Mouse (Mus musculus): ENCODE measurements around the gene Uqcc2. TPM values are rescaled to one million over a fixed set of nuclear protein-coding genes. Genes with fewer than 3 reads are reported as not detected.
A peak's percentile ranks its signal among the peaks of the same experiment; 100 is the strongest.

Uqcc2 gene
- total and polyA plus RNA-seq, 3 experiments = 176 to 329 TPM; not detected in 1

DNA sequence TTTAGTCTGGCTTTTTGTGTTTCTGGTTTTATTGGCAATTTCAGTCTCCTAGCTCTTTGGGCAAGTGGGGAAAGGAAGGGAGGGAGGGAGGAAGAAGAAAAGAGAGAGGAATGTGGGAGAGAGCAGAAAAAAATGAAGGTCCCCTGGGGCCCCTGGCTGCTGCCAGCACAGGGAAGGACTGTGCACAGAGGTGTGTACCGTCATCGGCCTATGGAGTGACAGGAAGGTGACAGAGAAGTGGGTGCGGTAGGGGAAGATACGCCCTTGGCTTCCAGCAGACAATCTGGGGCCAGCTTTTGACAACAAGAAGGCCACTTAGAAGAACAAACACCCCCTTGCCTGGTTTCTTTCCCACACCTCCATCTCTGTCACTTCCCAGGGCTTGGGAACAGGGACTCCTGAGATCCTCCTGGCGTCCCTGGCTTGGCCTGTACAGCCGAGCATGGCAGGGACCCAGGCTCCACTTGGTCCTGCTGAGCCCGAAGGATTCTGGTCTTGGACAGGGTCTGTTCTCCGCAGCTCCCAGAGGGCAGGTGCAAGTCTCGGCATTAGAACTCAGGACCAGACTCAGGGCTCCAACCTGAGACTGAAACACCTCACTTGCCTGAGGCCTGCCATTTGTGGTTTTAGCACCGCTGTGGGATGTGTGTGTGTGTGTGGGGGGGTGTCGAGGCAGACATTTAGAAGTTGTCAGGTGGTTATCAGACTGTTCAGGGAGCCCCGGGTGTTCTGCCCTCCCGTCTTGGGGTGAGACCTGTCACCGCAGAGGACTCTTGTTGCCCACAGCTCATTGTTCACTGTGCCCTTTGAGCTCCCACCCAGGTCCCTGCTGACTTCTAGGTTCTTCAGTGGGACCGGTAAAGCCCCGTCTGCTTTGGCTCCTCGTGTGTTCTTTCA is 58.6 kb downstream of the Uqcc2 start:
- H3K9ac ChIP-seq (ENCODE audit: control insufficient read depth, low read depth, low read length, poor library complexity, severe bottlenecking) = no peak overlapping the region
- no peak overlapping the region for H3K27ac ChIP-seq (ENCODE audit: control insufficient read depth, low read depth, low read length)
- no peak overlapping the region for H3K4me3 ChIP-seq (ENCODE audit: control insufficient read depth in 1 of 2, insufficient read depth in 1 of 2, low read depth in 2 of 2, low read length in 2 of 2)
- H3K9me3 ChIP-seq (replicated peaks; ENCODE audit: insufficient read depth, low read length) = no peaks in the 10 kb centered on the region
- no peaks in the 10 kb centered on the region for H3K79me2 ChIP-seq (ENCODE audit: control insufficient read depth, insufficient read depth, low read length, poor library complexity)
- no peaks in the 10 kb centered on the region; a peak in 1 of 4 replicates for H3K27me3 ChIP-seq (ENCODE audit: control insufficient read depth in 1 of 2, insufficient read depth in 2 of 2, low read length in 2 of 2)
- no peaks in the 10 kb centered on the region for H3K4me1 ChIP-seq (ENCODE audit: control insufficient read depth in 1 of 2, insufficient read depth in 2 of 2, low read length in 2 of 2)
- DNase-seq (ENCODE audit: low read depth, low spot score) = no peak
- no peak for TF ChIP-seq POLR2AphosphoS2 (IDR thresholded peaks at IDR 0.05; ENCODE audit: low read length)
- TF ChIP-seq MEF2A (IDR thresholded peaks at IDR 0.05; ENCODE audit: extremely low read depth, insufficient replicate concordance, low read depth, low read length, poor library complexity, severe bottlenecking) = no peak
- no peak for TF ChIP-seq GATA1 (IDR thresholded peaks at IDR 0.05; ENCODE audit: low read depth, low read length)
- H3K36me3 ChIP-seq (ENCODE audit: control insufficient read depth in 1 of 2, insufficient read depth in 2 of 2, low read length in 2 of 2) = no peaks in the 10 kb centered on the region

DNA sequence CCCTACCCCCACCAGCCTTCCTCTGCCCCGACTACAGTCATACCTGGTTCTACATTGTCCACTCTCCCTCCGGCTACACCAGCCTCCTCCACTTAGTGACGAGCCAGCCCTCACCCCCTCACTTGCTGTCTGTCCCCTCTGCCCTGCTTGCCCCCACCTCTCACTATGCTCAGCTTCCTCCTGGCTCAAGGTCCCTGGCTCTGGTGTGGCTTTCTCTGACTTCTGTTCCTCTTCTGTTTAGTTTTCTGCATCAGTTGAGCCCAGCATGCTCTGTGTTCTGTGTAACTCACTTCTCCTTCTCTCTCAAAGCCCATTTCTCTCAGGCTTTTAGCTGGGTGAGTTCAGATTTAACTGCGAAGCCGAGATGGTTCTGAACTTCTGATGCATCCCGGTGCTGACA is 59.5 kb downstream of the Uqcc2 start:
- Histone ChIP-seq H3K36me3 (ENCODE audit: control insufficient read depth in 1 of 2, insufficient read depth in 2 of 2, low read length in 2 of 2) (no peaks in the 10 kb centered on the region), H3K9me3 (replicated peaks; ENCODE audit: insufficient read depth, low read length) (no peaks in the 10 kb centered on the region), H3K4me1 (ENCODE audit: control insufficient read depth in 1 of 2, insufficient read depth in 2 of 2, low read length in 2 of 2) (no peaks in the 10 kb centered on the region), H3K9ac (ENCODE audit: control insufficient read depth, low read depth, low read length, poor library complexity, severe bottlenecking) (no peak overlapping the region), H3K79me2 (ENCODE audit: control insufficient read depth, insufficient read depth, low read length, poor library complexity) (no peaks in the 10 kb centered on the region), H3K27ac (ENCODE audit: control insufficient read depth, low read depth, low read length) (no peak overlapping the region), H3K27me3 (ENCODE audit: control insufficient read depth in 1 of 2, insufficient read depth in 2 of 2, low read length in 2 of 2) (no peaks in the 10 kb centered on the region; a peak in 1 of 4 replicates), H3K4me3 (ENCODE audit: control insufficient read depth in 1 of 2, insufficient read depth in 1 of 2, low read depth in 2 of 2, low read length in 2 of 2) (no peak overlapping the region)
- TF ChIP-seq USF1 (IDR thresholded peaks at IDR 0.05; ENCODE audit: low read depth, low read length) (no peak), ZMIZ1 (IDR thresholded peaks at IDR 0.05; ENCODE audit: low read depth, low read length) (no peak)
- peak; percentile 23 for DNase-seq (ENCODE audit: low read depth, low spot score)

DNA sequence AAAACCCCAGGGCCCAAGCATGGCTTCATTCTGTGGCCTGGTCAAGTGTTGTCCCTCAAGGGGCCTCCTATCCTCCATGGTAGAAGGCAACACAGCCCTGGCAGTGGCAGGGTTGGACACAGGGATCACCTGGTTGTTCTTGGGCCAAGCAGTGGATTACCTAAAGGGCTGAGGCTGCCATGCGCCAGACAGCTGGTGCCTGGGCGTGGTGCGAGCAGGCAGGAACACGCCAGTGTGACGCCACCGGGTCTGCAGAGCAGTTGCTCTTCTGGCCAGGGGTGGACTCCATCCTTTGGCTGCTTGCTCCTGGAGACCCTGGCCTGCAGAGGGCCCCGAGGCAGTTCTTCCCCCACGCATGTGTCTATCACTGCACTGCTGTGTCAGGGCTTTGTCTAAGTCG is 59.9 kb downstream of the Uqcc2 start:
- H3K27ac ChIP-seq (ENCODE audit: control insufficient read depth, low read depth, low read length) = no peak overlapping the region
- no peak for DNase-seq (ENCODE audit: low read depth, low spot score)
- no peak overlapping the region for H3K9ac ChIP-seq (ENCODE audit: control insufficient read depth, low read depth, low read length, poor library complexity, severe bottlenecking)
- no peak overlapping the region for H3K4me3 ChIP-seq (ENCODE audit: control insufficient read depth in 1 of 2, insufficient read depth in 1 of 2, low read depth in 2 of 2, low read length in 2 of 2)
- no peaks in the 10 kb centered on the region for H3K4me1 ChIP-seq (ENCODE audit: control insufficient read depth in 1 of 2, insufficient read depth in 2 of 2, low read length in 2 of 2)
- TF ChIP-seq EP300 (IDR thresholded peaks at IDR 0.05; ENCODE audit: low read depth in 1 of 2, low read length in 2 of 2) = no peak
- TF ChIP-seq GABPA (IDR thresholded peaks at IDR 0.05; ENCODE audit: low read depth, low read length) = no peak
- TF ChIP-seq MYB (IDR thresholded peaks at IDR 0.05; ENCODE audit: low read depth, low read length) = no peak
- TF ChIP-seq NELFE (IDR thresholded peaks at IDR 0.05; ENCODE audit: low read depth, low read length) = no peak
- no peak for TF ChIP-seq POLR2AphosphoS2 (IDR thresholded peaks at IDR 0.05; ENCODE audit: low read length)
- no peak for TF ChIP-seq SMC3 (IDR thresholded peaks at IDR 0.05; ENCODE audit: low read depth, low read length)
- no peak for TF ChIP-seq BHLHE40 (IDR thresholded peaks at IDR 0.05; ENCODE audit: borderline replicate concordance, low read depth, low read length)
- no peak for TF ChIP-seq GATA1 (IDR thresholded peaks at IDR 0.05; ENCODE audit: low read depth, low read length)
- no peak for TF ChIP-seq ELF1 (IDR thresholded peaks at IDR 0.05; ENCODE audit: low read depth, low read length)
- H3K27me3 ChIP-seq (ENCODE audit: control insufficient read depth in 1 of 2, insufficient read depth in 2 of 2, low read length in 2 of 2) = no peaks in the 10 kb centered on the region; a peak in 1 of 4 replicates
- H3K9me3 ChIP-seq (replicated peaks; ENCODE audit: insufficient read depth, low read length) = no peaks in the 10 kb centered on the region
- H3K36me3 ChIP-seq (ENCODE audit: control insufficient read depth in 1 of 2, insufficient read depth in 2 of 2, low read length in 2 of 2) = no peaks in the 10 kb centered on the region
- no peaks in the 10 kb centered on the region for H3K79me2 ChIP-seq (ENCODE audit: control insufficient read depth, insufficient read depth, low read length, poor library complexity)

All from MEL (cell line).